Mouse (Mus musculus): ENCODE data around the gene Mvd.
A peak's percentile ranks its signal among the peaks of the same experiment; 100 is the strongest.

Mvd gene

DNA sequence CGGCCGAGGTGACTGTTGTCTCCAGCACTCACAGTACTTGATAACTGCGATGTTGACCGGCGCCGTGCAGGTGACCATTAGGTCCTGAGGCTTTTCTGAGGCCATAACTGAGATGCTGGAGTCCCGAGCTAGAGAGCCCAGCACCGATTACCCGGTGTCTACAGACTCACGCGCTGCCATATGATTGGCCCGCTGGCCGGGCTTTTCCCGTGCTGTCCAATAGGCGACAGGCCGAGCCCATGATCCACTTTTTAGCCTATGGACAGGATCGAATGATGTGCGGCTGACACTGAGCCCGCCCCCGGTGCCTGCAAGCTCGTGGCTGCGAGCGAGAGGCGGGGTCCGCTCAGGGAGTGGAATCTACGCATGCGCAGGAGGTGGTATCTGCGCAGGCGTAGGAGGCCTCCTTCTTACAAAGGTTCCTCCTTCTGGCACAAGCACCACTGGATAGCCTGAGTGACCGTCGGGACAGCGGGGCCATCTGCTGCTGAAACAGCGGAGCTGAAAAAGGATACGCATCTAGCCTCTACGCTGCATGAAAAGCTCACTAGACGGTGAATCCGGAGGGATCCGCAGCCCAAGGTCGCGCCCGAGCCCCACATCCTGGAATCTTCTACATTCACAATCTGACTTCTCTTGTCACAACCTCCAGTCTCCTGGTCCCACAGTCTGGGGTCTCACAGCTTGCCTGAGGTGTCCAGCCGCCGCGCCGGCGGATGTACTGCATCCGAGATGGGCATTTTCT lies at the start of gene Mvd:
Mvd (minus strand) TSS at position 161 of the 745 bp plus-strand sequence.
- peak; percentile 91 to 97 for DNase-seq (ENCODE audit: low spot score in 2 of 2)

DNA sequence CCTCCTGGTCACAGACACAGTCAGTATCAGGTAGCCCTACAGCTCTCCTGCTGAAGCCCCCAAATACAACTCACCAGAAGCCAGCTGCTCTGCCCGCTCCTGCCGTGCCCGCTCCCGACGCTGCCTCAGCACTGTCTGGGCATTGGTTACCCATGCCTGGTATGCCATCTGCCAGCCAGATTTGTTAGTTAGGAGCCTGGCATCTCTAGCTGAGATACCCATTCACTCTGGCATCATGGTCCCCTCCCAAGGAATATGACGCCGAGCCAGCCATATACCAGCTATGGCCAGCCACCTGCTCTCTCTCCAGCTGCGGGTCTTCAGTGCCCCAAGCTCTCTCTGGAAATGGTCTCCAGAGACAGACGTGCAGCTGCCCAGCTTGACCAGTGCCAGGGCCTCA lies 45.2 kb upstream of the Mvd start:
- DNase-seq (ENCODE audit: low spot score in 2 of 2): no peak

DNA sequence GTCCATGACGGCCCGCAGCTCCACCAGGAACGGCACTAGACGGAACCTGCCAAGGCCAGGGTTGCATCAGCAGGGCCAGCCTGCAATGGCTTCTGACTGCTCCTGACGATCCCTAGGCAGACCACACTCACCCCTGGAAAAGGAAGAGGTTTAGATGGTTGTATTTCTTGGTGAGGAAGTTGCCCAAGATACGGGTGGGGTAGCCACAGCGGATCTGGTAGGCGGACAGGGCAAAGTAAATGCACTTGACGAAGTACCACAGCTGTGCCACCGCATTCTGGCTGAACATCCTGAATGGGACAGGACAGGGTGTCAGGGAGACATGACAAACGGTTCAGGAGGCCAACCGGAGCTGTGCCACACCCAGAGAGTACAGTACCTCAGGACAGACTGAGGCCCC lies 41.6 kb upstream of the Mvd start:
- no peak for DNase-seq (ENCODE audit: low spot score in 2 of 2)

DNA sequence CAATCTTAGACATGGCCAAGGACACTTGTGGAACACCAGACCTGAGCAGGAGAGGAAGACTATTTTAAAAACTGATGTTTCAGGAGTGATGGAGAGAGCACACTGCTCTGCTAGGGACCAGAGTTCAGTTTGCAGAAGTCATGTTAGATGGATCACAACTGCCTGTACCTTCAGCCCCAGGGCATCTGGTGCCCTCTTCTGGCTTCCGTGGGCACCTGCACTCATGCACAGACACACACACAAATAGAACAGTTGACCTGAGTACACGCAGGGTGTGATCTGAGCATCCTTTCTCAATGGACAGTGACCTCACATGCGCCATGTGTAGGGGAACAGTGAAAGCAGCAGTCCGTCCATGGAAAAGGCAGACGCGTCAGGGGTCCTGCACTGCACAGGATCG lies 40.7 kb upstream of the Mvd start:
- DNase-seq (ENCODE audit: low spot score in 2 of 2): no peak

DNA sequence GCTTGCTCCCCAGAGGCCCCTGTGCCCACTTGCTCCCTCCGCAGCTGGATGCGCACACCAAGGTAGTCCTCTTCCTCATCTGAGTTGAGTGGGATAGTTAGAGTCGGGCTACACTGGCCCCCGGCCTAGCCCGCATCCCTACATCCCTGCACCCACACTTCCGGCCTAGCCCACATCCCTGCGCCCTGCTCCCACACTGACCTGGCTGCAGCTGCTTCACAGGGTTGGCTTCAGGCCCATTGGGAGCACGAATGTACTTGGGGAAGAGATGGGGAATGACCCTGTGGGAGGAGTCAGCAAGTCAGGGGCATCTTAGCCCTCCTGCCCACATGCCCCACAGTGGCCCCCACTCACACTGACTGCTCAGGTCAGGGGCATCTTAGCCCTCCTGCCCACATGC lies 39.2 kb upstream of the Mvd start:
- DNase-seq (ENCODE audit: low spot score in 2 of 2): no peak

DNA sequence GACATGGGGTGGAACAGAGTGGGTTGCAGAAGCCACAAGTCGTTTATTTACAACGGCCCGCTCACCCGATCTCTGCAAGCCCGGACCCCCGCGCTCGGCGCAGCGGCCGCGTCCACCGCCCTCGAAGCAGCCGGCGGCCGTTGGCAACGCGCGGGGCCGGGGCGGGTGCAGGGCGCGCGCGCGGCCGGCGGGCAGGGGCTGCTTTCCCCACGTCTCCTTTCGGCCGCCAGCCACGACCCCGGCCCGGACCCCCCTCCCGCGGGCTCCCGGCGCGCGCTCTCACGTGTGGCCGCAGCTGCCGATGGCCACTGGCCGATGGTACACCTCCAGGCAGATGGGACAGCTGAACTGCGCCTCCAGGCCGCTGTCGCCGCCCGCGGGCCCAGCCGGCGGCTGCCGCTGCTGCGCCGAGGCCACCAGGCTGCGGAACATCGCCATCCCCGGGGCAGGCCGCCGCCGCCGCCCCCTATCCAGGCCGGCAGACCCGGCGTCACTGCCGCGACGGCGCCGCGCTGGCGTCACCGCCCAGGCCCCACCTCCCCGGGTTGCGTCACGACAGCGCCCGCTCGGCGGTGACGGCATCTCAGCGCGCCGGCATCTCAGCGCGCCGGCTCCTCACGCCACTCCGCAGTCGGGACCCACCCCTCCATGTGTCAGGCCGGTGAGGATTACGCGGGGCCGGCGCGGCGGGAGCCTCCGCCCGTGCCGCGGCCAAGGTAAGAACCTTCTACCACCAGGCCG lies 32.5 kb upstream of the Mvd start, which contains the start of the genes Rnf166 and Ctu2:
Rnf166 (minus strand) TSS at position 485 of the 741 bp plus-strand sequence.
Ctu2 (plus strand) TSS at position 564 of the 741 bp plus-strand sequence.
- peak; percentile 94 for DNase-seq (ENCODE audit: low spot score in 2 of 2)

DNA sequence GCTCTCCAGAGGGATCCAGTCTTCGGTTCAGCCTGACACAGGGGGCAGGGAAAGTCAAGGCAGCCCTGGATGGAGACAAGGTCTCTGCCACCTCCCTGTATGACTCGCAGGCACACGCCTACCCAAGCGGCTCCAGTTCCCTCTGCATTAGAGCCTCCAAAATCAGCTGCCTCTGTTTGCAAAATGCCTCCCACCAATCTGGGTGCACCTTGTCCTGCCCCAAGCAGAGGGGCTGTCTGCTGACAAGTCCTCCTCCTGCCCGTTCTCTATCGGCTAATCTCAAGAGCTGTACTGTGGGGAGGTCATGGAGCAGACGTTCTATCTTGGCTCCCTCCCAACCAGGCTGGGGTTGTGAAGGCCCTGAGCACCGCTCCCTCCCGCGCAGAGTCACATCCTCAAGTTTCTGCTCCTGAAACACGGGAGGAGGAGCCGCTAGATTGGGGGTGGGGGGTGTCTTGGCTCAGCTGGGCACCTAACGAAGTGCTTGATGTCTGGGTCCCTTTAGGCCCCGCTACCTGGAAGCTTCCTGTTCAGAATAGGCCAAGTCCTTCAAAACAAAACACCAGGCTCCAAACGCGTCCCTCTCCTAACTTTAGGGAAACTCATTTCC lies 31.8 kb upstream of the Mvd start:
- peak; percentile 49 to 59 for DNase-seq (ENCODE audit: low spot score in 2 of 2)

DNA sequence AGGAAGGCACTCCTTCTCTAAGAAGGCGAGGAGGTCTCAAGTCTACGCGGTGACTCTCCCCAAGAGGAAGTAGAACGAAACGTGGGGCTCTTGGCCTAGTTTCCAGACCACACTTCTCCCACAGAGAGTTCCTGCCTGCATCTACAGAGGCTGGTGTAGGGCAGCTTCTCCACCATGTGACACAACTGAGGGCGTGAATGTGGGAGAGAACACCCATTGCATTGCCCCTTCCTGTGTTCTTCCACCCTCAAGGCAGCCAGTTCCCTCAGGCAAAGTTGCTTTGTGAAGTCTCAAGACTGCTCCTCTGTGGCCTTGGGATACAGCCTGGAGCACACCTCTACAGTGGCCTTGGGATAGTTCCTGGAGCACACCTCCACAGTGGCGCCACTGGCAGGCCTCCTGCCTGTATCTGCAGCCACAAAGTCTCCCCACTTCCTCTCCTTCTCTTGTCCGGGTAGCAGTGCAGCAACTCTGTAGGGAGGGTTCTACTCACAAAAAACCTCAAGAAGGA lies 30.7 kb upstream of the Mvd start:
- DNase-seq (ENCODE audit: low spot score in 2 of 2): peak in 1 of 2 experiments; percentile 36

DNA sequence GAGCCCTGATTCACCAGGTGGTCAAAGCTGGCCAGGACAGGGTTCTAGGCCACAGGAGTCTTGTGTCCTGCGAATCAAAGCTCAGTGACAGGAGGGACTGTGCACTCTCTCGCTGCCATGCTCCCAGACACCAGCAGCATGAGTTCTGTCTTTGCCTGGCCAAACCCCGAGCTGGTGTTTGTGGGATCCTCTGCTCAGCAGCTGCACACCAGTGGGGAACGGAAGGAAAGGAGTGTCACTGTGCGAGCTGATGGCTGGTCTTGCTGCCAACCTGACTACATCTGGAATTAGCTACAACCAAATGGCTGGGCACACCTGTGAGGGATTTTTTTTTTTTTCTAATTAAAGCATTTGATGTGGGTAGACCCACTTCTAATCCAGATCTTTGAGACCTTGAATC lies 27.5 kb upstream of the Mvd start:
- no peak for DNase-seq (ENCODE audit: low spot score in 2 of 2)

DNA sequence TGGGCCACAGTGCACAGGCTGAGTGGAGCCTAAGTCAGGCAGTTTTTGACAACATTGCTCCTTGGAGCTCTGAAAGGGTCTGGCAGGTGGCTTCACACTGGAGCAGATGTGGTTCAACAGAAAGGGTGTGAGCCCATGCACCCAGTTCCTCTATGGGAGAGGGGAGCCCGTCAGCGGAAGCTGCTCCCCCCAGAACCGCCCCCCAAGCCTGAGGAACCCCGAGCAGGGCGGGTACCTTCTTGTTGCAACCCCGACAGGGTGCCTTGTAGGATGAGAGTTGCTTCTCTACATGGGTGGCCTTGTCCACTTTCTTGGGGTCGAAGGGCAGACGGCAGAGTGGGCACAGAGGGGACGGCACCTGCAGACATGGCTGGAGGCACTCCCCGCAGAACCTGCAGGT lies 26.7 kb upstream of the Mvd start:
- peak in 1 of 2 experiments; percentile 35 for DNase-seq (ENCODE audit: low spot score in 2 of 2)

DNA sequence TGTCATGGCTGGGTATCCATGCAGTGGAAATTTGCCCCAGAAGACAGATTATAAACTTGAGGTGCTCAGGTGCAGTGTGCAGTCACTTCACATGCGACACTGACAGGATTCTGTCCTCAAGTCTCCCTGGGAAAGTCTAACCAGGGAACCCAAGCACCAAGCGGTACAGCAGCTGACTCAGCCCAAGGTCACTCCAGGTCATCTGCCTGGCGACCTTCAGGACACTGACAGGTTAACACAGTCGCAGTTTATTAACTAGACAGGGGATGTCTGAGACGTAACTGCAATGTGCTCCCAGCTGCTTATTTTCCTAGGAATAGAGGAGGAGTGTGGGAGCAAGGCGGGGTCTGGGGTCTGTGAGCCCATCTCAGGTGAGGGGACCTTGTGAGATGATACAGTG lies 26.2 kb upstream of the Mvd start:
- no peak for DNase-seq (ENCODE audit: low spot score in 2 of 2)

DNA sequence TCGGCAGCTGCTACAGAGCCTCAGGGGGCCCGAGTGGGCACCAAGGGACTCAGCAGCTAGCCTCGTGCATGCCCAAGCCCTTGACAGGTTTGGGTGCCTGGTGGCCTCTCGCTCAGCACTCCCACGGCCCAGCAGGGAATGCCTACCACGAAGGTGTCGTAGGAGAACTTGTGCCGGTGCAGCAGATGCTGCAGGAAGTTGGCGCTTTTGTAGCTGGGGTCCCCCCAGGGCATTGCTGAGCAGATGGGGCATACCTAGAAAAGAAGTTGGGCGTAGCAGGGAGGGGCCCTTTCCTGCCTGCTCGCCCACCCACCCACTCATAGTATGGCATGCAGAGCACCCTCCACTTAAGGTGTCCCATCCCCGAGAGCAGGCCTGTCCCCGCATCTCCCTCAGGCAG lies 24.6 kb upstream of the Mvd start:
- no peak for DNase-seq (ENCODE audit: low spot score in 2 of 2)

DNA sequence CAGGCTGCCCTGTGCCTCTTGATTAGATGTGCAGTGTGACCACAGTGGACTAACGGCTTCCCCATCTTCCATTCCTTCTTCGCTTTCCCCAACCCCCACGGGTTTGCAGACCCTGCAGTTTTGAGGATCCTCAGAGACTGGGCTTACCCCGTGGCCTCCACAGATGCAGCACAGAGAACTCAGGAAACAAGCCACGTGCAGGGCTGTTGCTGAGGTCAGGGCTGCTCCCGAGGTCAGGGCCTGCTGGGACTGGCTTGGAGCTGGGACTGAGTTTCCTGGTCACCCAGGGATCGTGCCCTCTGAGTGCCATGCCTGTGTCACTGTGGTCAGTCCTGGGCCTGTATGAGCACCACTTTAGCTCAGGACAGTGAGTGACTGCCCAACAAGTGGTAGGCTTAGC lies 21.8 kb upstream of the Mvd start:
- no peak for DNase-seq (ENCODE audit: low spot score in 2 of 2)

DNA sequence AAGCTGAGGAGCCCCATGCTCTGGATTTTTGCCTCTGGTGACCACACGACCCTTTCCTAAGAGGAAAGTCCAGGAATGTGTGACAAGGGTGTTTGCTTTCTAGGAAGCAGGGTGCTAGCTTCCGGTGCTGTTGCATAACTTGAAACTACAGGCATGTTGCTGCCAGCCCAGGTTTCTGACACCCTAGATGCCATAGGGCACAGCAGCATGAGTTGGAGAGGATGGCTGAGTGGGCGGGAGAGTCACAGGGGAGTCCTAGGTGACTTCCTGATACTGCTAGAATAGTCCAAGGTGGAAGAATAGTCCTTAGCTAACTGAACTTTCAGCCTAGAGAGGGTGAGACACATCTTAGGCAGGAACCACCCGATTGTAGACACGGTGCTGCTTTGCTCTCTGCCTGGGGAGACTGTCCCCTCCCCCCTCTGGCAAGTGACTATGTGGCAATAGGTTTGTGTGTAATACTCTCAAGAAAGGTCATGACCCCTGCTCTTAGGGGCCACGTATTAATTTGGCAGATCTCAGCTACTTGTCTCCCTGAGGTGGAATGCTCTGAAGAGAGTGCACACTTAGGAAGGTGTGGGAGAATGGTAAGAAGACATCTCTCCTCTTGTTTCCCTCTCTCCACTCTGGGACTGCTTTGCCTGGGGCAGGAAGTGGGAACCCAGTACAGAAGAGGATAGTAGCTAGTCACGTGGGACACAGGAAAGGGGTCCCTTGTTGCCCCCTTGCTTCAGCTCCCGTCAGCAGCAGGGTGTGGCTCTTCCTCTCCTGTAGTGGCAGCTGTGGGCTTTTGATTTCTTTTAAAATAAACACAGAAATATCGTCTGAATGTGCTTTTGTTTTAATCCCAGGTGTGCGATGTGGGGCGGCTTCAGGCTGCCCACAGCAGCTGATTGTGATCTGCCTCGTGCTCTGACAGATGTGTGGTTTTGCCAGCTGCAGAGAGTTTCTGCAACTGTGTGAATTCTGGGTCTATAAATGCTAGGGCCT lies 20.7 kb upstream of the Mvd start:
- no peak for DNase-seq (ENCODE audit: low spot score in 2 of 2)

DNA sequence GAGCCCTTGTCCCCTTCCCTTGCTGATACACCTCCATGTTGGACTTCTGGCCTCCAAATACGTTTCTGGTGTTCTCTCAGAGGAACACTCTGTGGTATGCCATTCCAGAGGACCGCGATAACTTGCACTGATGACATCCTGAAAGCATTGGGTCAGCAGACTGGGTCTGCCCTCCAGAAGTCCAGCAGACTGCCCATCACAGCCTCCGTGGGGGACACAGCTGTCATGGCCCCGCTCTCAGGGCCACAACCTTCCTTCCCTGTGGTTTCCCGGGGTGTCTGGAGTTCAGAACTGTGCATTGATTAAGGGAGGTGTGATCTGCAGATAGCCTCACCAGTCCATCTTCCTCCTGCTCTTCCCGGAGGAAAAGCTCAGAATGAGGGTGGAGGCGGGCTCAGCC lies 19.3 kb upstream of the Mvd start:
- no peak for DNase-seq (ENCODE audit: low spot score in 2 of 2)

DNA sequence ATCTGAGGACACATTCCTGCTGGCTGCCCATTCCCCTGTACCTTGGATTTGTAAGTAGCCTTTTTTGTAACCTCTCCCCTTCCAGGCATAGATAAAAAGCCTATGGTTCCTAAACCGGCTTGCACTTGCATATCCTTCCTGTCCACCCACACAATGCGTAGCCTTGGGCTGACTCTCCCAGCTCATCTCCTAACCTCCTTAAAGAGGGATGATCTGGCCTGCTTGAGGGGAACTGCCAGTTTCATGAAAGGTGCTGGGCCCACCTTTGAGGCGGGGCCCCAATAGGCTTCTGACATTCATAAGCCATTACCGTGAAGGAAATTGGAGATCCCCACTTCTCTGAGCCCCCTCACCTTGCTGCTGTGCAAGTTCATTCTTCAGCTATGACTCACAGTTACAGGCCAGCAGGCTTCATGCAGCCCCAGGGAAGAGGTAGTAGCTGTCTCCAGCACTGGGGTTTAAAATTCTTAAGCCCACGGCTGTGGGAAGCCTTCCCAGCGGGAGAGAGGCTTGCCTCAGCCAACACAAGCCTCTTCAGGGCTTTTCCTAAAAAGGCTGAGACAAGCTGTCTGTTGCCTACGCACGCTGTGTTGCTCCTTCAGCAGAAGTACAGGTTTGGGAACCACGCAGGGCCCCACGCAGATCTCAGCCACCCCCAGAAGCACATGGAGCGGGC lies 18.4 kb upstream of the Mvd start:
- DNase-seq (ENCODE audit: low spot score in 2 of 2): no peak

DNA sequence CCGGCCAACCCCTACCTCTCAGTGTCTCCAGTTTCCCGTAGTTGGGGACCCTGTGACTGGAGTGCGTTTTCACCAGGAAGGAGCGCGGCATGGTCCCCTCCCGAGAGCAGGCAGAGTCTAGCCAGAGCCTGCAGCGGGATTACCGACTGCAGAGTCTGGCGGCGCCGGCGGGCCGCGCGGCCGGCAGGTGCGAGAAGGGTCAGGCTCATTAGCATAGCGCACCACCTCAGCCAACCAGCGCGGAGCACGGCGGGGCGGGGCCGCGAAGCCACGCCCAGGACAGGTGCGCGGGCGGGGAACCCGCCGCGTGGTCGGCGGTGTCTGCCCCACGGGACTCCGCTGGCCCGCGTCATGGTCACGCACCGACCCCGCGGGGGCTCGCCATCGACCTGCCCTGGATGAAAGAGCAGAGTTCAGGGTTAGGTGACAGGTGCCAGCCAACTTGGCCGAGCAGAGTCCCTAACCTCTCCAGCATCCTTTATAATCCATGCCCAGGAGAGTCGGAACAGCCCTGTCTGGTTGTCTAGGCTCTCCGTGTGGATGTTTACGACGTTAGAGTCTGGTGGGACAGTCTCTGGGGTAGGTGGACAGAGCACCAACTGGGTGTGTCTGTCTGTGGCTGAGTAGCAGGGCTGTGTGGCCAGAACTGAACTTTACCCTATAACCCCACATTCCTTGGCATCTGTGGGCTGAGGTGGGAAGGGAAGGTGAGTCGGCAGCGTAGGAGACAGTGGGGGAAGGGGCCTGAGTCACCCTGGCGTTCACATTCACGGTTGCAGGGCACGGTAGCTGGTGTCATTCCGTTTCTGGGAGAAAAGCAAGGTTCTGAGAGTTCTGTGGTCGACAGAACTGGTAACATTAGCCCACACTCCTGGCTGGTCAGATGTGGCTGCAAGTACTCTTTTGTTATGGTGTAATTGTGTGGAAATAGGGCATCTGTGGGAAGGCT lies 17.6 kb upstream of the Mvd start, which contains the start of gene Snai3:
Snai3 (minus strand) TSS at position 210 of the 949 bp plus-strand sequence.
- DNase-seq (ENCODE audit: low spot score in 2 of 2): peak in 1 of 2 experiments; percentile 69

DNA sequence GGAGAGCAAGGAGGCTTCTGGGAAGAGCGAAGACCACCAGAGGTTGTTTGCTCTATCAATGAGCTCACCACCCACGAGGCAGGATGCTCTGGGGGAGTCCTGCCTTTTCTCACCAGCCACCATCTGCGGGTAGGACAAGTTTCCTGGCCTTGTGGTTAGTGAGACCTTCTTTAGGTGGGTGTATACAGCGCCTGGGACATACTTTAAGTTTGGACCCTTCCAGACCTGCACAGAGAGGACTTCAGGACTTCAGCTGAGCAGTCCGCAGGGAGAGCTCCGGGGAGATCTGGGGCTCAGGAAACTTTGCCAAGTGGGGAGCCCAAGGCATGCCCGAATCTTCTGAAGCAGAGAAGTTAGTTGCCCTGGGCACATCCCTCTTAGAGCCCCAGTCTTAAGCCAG lies 16.8 kb upstream of the Mvd start:
- DNase-seq (ENCODE audit: low spot score in 2 of 2): no peak

DNA sequence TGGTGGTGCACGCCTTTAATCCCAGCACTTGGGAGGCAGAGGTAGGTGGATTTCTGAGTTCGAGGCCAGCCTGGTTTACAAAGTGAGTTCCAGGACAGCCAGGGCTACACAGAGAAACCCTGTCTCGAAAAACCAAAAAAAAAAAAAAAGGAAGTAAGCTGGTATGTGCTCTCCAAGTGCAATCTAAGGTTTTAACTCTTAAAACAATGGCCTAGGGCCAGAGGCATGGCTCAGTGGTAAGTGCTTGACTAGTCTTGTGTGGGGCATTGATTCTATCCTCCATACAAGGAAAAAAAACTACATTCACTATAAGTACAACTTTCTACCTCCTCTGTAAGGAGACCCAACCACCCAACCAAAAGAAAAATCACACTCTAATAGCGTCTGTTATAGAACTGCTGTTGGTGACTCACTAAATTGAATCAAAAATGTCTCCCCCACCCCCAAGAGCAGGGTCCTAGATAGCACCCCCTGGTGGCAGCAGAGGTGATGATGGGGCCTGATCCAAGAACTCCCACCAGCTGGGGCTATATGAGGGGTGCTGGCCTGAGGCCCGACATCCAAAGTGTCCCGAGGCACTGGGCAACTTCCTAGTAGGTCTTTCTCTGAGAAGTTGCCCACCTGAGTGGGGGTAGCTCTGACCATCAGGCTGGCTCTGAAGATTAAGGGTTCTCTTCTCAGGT lies 16.1 kb upstream of the Mvd start:
- DNase-seq (ENCODE audit: low spot score in 2 of 2): peak in 1 of 2 experiments; percentile 63
